Mouse (Mus musculus) monocyte, adult 2 months (primary cell): Measurements from ENCODE around the gene Rtel1.

Source experiments
- DNase-seq, 2 experiments: peaks; one replicate each; pipeline ENCODE4 v3.0.0; 2022; ENCODE audit warnings: low spot score in 2 of 2, low read depth in 1 of 2

The Rtel1 gene

GRCm38 (mm10) chr2:181386663-181387210 lies 67.2 kb downstream of the Rtel1 start:
- DNase-seq = no peak

GRCm38 (mm10) chr2:181390136-181390870 lies 70.8 kb downstream of the Rtel1 start:
- no peak for DNase-seq

GRCm38 (mm10) chr2:181391022-181391421 lies 71.5 kb downstream of the Rtel1 start:
- no peak for DNase-seq

- no peak for DNase-seq
These were observed 72.0 kb downstream of the Rtel1 start for GRCm38 (mm10) chr2:181391541-181391940.

- peak; percentile 33 to 64 for DNase-seq
These were observed 73.2 kb downstream of the Rtel1 start for GRCm38 (mm10) chr2:181392600-181393213.

GRCm38 (mm10) chr2:181394086-181394485 lies 74.5 kb downstream of the Rtel1 start:
- DNase-seq = no peak

GRCm38 (mm10) chr2:181397207-181397761 lies 77.7 kb downstream of the Rtel1 start:
- no peak for DNase-seq

GRCm38 (mm10) chr2:181401497-181401896 lies 82.0 kb downstream of the Rtel1 start:
- no peak for DNase-seq

- no peak for DNase-seq
These were observed 84.2 kb downstream of the Rtel1 start for GRCm38 (mm10) chr2:181403722-181404121.
